Mouse (Mus musculus) urinary bladder, postnatal 36 days (tissue): ENCODE results near the gene Fbxo8.
A peak's percentile ranks its signal among the peaks of the same experiment; 100 is the strongest.

ENCODE experiments used
- DNase-seq, 2 experiments: peaks; one replicate each; pipeline ENCODE4 v3.0.0; 2022; ENCODE audit warnings: low spot score in 2 of 2, mixed read lengths in 1 of 2

Gene Fbxo8

GRCm38 (mm10) chr8:56611736-56612135 is 60.8 kb downstream of the Fbxo8 start:
- DNase-seq = no peak

- no peak for DNase-seq
These were observed 63.3 kb downstream of the Fbxo8 start for GRCm38 (mm10) chr8:56614235-56614634.

GRCm38 (mm10) chr8:56615005-56615404 is 64.1 kb downstream of the Fbxo8 start:
- peak; percentile 15 to 35 for DNase-seq

GRCm38 (mm10) chr8:56616260-56616659 is 65.4 kb downstream of the Fbxo8 start:
- DNase-seq = peak in 1 of 2 experiments; percentile 11

- no peak for DNase-seq
These were observed 66.4 kb downstream of the Fbxo8 start for GRCm38 (mm10) chr8:56617271-56617670.

- no peak for DNase-seq
These were observed 68.2 kb downstream of the Fbxo8 start for GRCm38 (mm10) chr8:56619056-56619455.

GRCm38 (mm10) chr8:56619571-56619970 is 68.7 kb downstream of the Fbxo8 start:
- no peak for DNase-seq

- DNase-seq = no peak
These were observed 69.8 kb downstream of the Fbxo8 start for GRCm38 (mm10) chr8:56620691-56621090.

- DNase-seq = no peak
These were observed 70.2 kb downstream of the Fbxo8 start for GRCm38 (mm10) chr8:56621093-56621492.

- DNase-seq = no peak
These were observed 71.7 kb downstream of the Fbxo8 start for GRCm38 (mm10) chr8:56622470-56623024.

- DNase-seq = no peak
These were observed 72.5 kb downstream of the Fbxo8 start for GRCm38 (mm10) chr8:56623346-56623745.

- DNase-seq = no peak
These were observed 78.3 kb downstream of the Fbxo8 start for GRCm38 (mm10) chr8:56629160-56629559.

- DNase-seq = no peak
These were observed 88.4 kb downstream of the Fbxo8 start for GRCm38 (mm10) chr8:56639277-56639676.
